Mouse (Mus musculus) right cerebral cortex, postnatal 10 days (tissue): Measurements from ENCODE around the gene Rnls.

Experiments
- DNase-seq, 2 experiments: peaks; one replicate each; pipeline ENCODE4 v3.0.0; 2021; ENCODE audit warnings: low spot score in 2 of 2

Rnls gene

GRCm38 (mm10) chr19:33188766-33189165, 203.3 kb downstream of the Rnls start:
- no peak for DNase-seq

- DNase-seq, result no peak
These were observed 212.5 kb downstream of the Rnls start for GRCm38 (mm10) chr19:33179595-33179994.

- no peak for DNase-seq
These were observed 213.2 kb downstream of the Rnls start for GRCm38 (mm10) chr19:33178866-33179265.

DNA sequence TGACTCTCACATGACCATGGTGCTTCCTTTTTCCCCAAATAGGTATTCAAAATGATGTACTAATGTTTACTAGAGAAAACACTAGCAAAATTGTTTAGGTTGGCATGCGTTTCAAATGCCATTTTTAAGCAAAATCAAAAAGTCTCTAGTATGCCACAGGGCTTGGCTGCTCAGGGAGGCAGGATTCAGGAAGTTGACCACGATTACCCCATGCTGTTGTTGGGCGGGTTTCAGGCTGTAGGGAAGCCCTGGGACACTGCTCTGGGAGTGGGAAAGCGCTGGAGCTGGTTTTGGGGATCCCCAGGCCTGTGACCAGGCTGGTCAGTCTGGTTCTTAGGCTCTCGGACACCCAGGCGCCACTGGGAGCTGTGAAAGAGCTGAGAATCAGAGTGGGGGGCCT, 213.7 kb downstream of the Rnls start:
- DNase-seq, result no peak

GRCm38 (mm10) chr19:33173991-33174390, 218.1 kb downstream of the Rnls start:
- DNase-seq, result no peak

GRCm38 (mm10) chr19:33169881-33170280, 222.2 kb downstream of the Rnls start:
- DNase-seq, result no peak

DNA sequence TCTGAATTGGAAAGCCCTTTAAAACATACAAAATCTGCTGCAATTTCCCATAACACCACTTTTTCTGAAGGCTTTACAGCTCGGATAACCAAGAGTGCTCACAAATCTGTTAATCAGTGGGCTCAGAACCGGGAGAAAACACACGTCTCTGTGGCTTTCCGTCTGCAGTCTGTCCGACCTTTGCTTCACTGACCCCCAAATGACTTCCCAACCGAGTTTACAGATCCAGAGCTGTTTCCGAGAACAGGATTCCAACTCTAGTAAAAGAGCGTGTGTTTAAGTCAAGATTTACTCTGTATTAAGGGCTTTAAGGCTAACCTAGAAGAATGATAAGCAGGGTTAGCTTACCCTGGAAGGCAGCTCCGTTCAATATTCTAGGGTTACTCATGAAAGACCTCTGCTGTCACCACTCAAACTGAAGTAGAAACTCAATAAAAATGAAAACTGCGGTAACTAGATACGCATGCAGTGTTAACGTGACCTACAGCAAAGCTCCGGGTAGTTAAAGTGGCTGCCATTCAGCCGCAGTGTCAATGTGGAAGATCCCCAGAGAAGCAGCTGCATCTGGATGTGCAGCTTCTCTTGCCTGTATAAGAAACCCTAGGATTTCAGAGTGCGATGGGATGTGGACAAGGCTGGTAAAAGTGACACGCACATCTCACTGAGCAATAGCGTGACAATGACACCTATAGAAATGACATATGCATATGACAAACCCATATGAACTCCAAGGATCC, 224.4 kb downstream of the Rnls start:
- no peak for DNase-seq

DNA sequence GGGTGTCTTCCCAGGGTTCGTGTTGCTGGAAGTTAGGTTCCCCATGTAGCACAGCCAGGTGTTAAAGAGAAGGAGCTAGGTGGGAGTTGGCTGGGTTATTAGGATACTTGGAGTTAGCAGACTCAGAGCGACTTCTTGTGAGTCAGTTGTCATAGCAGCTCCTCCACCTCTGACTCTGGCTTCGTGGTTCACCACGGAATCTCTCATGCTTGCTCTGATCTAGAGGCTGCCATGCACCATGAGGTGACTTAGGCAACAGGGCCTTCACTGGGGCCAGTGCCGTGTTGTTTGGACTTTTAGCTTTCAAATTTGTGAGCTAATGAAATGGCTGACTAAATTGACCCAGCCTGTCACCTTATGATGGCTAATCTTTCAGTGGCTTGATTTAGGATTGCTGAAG, 227.3 kb downstream of the Rnls start:
- no peak for DNase-seq

- DNase-seq, result no peak
These were observed 230.2 kb downstream of the Rnls start for GRCm38 (mm10) chr19:33161903-33162302.

- DNase-seq, result no peak
These were observed 232.2 kb downstream of the Rnls start for GRCm38 (mm10) chr19:33159897-33160296.

DNA sequence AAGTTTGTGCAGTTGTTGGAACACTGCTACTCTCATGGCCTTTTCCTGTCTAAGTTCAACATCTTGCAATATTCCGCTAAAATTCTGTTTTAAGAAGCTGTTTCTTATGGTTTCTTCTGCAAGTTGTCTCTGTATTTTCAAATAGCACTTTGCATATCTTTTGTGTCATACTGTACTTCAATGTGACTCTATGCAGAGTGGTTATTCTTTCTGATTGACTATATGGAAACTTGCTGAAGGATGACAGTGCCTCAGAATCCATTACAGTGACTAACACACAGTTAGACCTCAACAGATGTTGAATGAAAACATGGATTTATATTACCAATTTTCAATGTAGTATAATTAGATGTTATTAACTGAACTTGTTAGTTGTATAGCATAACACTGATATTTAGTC, 232.9 kb downstream of the Rnls start:
- no peak for DNase-seq

DNA sequence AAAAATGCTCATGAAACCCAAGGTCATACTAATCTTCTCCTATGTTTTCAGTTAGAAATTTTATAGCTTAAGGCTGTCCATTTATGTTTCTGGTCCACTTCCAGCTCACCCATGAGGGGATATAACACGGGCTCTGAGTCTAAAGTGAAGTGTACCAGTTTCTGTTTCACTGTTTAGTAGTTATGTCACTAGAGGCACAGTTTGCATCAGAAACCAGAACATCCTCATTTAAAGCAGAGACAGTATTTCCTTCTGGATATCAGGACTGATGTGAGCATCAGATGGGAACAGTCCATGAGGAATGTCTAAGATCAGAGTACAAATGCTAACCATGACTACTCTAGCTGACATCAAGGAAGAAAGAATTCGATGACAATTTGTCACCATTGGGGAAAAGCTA, 233.9 kb downstream of the Rnls start:
- no peak for DNase-seq

- no peak for DNase-seq
These were observed 243.7 kb downstream of the Rnls start for GRCm38 (mm10) chr19:33148411-33148810.

- no peak for DNase-seq
These were observed 248.9 kb downstream of the Rnls start for GRCm38 (mm10) chr19:33143198-33143597.

DNA sequence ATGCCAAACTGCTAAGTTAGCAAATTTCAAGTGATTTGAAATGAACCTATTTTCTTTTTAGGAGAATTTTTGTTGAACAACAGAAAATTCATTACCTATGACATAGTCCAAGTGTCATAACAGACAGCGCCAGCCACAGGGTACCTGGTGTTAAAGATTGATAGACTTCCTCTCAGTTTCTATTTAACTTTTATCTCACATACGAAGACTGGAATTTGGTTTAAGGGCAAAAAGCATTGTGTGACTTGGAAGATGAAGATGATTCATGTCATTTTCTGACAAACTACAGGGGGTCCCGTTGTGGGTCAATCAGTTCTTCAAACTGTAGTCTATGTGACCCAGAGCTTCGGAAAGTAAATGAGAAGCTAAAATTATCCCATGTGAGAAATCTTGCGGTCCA, 254.8 kb downstream of the Rnls start:
- no peak for DNase-seq

DNA sequence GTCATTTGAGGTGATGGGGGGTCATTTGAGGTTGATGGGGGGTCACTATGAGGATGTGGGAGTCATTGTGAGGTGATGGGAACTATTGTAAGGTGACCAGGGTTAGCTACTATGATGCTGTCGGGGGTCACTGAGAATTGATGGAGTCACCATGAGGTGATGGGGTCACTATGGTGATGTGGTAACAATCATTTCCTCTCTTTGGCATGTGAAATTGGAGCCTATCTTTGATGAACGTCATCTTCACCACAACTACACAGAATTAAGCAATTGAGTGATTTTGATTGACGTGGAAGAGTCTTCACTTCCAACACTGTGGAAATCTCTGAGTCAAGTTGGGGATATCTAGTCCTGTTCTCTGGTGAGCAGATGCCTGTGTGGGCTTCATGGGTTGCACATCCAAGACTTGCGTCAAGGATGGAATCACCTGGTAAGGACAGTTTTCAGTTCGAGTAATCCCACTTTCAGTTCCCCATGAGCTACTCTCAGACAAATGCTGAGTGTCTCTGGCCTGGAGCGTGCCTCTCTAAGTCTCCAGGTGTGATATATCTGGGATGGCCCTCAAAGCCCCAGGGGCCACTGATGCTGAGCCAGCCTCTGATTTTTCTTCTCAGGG, 269.4 kb downstream of the Rnls start:
- no peak for DNase-seq

GRCm38 (mm10) chr19:33119947-33120346, 272.1 kb downstream of the Rnls start:
- no peak for DNase-seq

DNA sequence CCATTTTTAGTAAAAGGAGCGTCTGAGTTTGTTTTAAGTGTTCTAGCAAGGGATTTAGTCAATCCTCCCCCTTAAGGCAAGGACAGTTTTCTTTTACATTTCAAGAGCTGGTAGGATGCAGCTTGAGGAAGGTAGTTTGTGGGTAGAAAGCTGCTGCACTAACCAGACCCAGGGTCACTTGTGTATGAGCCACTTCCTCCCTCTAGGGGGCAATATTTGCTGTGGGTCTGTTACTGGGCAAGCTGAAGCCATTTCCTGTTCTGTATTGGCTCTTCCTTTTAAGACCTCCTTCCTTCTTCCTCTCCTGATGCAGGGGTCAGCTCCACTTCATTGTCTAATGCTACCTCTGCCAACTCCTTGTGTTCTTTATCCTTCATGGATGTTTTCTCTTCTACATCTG, 273.2 kb downstream of the Rnls start:
- DNase-seq, result no peak

DNA sequence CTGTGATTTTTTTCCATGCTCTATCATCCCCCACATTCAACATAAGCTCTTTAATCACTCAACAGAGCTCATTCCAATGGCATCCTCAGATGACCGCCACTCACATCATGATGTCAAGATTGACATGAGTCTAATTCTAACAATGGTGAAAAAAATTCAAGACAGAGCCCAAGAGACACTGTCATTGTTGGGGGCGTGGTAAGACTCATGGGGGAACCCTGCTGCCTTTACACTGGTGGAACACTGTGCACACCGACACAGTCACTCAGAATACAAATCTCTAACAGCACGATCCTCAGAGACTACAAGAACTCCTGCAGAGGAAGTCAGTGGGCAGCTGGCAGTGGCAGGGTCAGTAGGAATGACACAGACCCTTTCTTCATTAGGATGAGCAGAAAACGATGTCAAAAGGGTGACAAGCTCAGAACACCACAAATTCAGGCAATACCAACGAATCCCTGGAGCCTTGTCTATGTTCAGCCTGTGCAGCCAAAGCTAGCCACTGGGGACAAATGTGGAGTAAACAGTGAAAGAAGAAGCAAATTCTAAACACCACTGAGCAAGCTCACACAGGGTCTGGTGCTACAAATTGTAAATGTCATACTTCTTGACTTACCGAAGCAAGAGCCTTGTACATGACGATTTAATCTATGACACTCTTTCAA, 277.3 kb downstream of the Rnls start:
- DNase-seq, result no peak

GRCm38 (mm10) chr19:33113746-33114145, 278.3 kb downstream of the Rnls start:
- peak; percentile 40 to 61 for DNase-seq

DNA sequence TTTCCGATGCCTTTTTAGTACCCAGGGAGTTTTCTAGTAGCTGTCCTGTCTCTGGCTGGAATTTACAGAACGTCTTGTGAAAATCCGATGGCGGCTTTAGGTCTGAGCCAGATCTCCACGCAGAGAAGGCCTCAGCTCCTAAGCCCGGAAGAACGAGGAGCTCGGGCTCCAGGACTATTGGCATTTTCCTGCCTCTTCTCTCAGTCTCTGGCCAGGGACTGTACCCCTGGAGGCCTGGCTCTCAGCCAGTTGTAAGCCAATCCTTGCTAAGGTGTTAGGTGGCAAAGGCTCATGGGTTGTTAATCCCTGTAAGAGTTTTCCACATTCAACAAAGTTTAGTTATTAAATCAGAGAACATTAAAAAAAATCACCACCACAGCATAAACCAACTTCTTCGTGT, 281.7 kb downstream of the Rnls start:
- no peak for DNase-seq

- DNase-seq, result no peak
These were observed 282.1 kb downstream of the Rnls start for GRCm38 (mm10) chr19:33109941-33110371.

DNA sequence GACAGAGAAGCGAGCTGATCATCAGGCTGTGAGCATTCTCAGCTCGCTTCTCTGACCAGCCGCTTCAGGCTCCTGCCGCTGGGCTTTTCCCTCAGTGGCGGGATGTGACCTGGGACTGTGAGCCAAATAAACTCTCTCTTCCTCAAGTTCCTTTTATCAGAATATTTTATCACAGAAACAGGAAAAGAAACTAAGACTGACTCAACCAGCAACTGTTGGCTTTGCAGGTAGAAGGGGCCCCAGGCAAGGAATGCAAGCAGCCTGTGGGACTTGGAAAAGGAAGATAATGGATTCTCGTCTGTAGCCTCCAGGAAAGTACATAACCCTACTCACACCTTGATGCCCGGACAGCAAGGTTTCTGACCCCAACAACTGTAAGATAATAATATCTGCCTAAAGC, 283.0 kb downstream of the Rnls start:
- no peak for DNase-seq
